Comparison of ENCODE assay signal across 9 mouse cellular contexts in the genomic region with DNA sequence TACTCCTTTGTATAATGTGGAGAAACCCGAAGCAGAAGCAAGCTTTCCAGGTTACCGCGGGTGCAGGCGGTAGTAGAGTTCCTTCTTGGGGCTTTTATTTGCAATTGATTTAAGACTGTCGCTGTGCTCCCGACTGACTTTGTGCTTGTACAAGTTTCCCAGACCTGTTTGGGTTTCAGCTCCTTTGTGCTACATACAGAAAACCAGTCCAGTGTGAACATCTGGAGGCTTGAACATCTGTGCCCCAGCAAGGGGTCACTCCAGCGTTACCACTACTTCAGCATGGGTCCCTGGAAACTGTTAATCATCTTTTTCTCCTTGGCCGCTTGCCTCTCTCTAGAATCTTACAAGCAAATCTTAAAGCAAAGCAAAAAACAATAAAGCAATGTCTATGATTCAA.
DNase-seq lines count a peak whose midpoint lies in the region; ATAC-seq lines count a peak whose summit lies in the region.
"Had no signal": no experiment of that assay in that cellular context is flagged by ENCODE, and none has a peak within 500 bp of the region (broad histone marks: within the 10 kb centered on the region; RNA-seq: fewer than 3 reads in every experiment).

No protein-coding gene starts in this region.

- H3K27ac ChIP-seq in heart, embryonic 11.5 days (ENCODE audit: low read depth, low read length), result peak overlapping the region; percentile 67
- peak overlapping the region; percentile 90 for H3K27ac ChIP-seq in embryonic facial prominence, embryonic 13.5 days
- H3K27ac ChIP-seq in neural tube, embryonic 11.5 days (ENCODE audit: low read depth, low read length), result peak overlapping the region; percentile 66

- H3K36me3 ChIP-seq in heart, embryonic 11.5 days (ENCODE audit: control insufficient read depth, insufficient read depth, low read length), result no peaks in the 10 kb centered on the region
- no peaks in the 10 kb centered on the region for H3K36me3 ChIP-seq in embryonic facial prominence, embryonic 13.5 days
- no peaks in the 10 kb centered on the region for H3K36me3 ChIP-seq in neural tube, embryonic 11.5 days (ENCODE audit: control insufficient read depth, insufficient read depth, low read length)

- peak overlapping the region; percentile 24; the same call in 1 of the 2 replicates for H3K9ac ChIP-seq in heart, embryonic 11.5 days (ENCODE audit: low read depth, low read length)
- H3K9ac ChIP-seq in embryonic facial prominence, embryonic 13.5 days, result no peak overlapping the region
- H3K9ac ChIP-seq in neural tube, embryonic 11.5 days (ENCODE audit: low read length), result no peak overlapping the region

- peak overlapping the region; percentile 45; the same call in 1 of the 2 replicates for H3K4me2 ChIP-seq in heart, embryonic 11.5 days
- peak overlapping the region; percentile 44 for H3K4me2 ChIP-seq in embryonic facial prominence, embryonic 13.5 days
- H3K4me2 ChIP-seq in neural tube, embryonic 11.5 days (ENCODE audit: low read depth), result no peak overlapping the region

- H3K4me3 ChIP-seq in heart, embryonic 11.5 days (ENCODE audit: low read depth, low read length), result no peak overlapping the region
- no peak overlapping the region for H3K4me3 ChIP-seq in embryonic facial prominence, embryonic 13.5 days
- H3K4me3 ChIP-seq in neural tube, embryonic 11.5 days (ENCODE audit: low read depth, low read length), result no peak overlapping the region

- no peak for DNase-seq in heart, adult 8-10 months (ENCODE audit: low spot score)
- peak; percentile 19 to 30 for DNase-seq in kidney, adult 8-10 months
- peak; percentile 28 for DNase-seq in neural tube, embryonic 11.5 days (ENCODE audit: low spot score)
- no peak for DNase-seq in spleen, postnatal 14 days (ENCODE audit: low spot score in 2 of 2)
- no peak for DNase-seq in urinary bladder, postnatal 14 days (ENCODE audit: low spot score)
- no peak for DNase-seq in cerebellum, postnatal 25 days

- H3K4me1 ChIP-seq in heart, embryonic 11.5 days (ENCODE audit: control insufficient read depth, insufficient read depth, low read length), result peaks cover 7% of the 10 kb centered on the region
- peaks cover 30% of the 10 kb centered on the region for H3K4me1 ChIP-seq in embryonic facial prominence, embryonic 13.5 days
- peaks cover 9% of the 10 kb centered on the region for H3K4me1 ChIP-seq in neural tube, embryonic 11.5 days (ENCODE audit: control insufficient read depth, insufficient read depth, low read length)

- no peaks in the 10 kb centered on the region for H3K9me3 ChIP-seq in heart, embryonic 11.5 days (replicated peaks; ENCODE audit: control insufficient read depth, low read length)
- H3K9me3 ChIP-seq in embryonic facial prominence, embryonic 13.5 days, result no peaks in the 10 kb centered on the region
- H3K9me3 ChIP-seq in neural tube, embryonic 11.5 days (ENCODE audit: control insufficient read depth, low read length), result no peaks in the 10 kb centered on the region

- ATAC-seq in heart, embryonic 11.5 days (replicated peaks; ENCODE audit: insufficient number of reproducible peaks, low FRiP score, low TSS enrichment), result no peak
- no peak for ATAC-seq in embryonic facial prominence, embryonic 13.5 days (ENCODE audit: insufficient number of reproducible peaks, insufficient read depth, low FRiP score, low TSS enrichment, low read depth)
- no peak for ATAC-seq in neural tube, embryonic 11.5 days (ENCODE audit: insufficient read depth, low FRiP score, low TSS enrichment)
- ATAC-seq: CD4-positive, CD25-positive, alpha-beta regulatory T cell, adult 4 months had no signal

- 35% methylated on average over 8 of the region's 8 CpGs for WGBS in heart, embryonic 11.5 days (ENCODE audit: insufficient replicate concordance)
- 20% methylated on average over 8 of the region's 8 CpGs for WGBS in embryonic facial prominence, embryonic 13.5 days
- WGBS in neural tube, embryonic 11.5 days, result 15% methylated on average over 8 of the region's 8 CpGs

- H3K27me3 ChIP-seq in heart, embryonic 11.5 days (ENCODE audit: control insufficient read depth, insufficient read depth, low read length), result no peaks in the 10 kb centered on the region
- no peaks in the 10 kb centered on the region; the same call in 1 of the 2 replicates for H3K27me3 ChIP-seq in embryonic facial prominence, embryonic 13.5 days
- no peaks in the 10 kb centered on the region for H3K27me3 ChIP-seq in neural tube, embryonic 11.5 days (ENCODE audit: control insufficient read depth, insufficient read depth, low read length)

Comparison
In these comparisons a context has a peak if more than half of its experiments do, and no peak if none do; other contexts are left out.
1. DNase-seq: peak in kidney, adult 8-10 months (2 of 2) and neural tube, embryonic 11.5 days (single experiment); none in heart, adult 8-10 months (single experiment), spleen, postnatal 14 days (0 of 2), urinary bladder, postnatal 14 days (single experiment) and cerebellum, postnatal 25 days (0 of 2).
2. Peak in every context shown above with its lines, with median percentiles within 50 percentile points of each other: H3K27ac ChIP-seq.